Mouse (Mus musculus): ENCODE measurements around the gene Olfr1380.
"Not testable (repeated sequence)": the region's sequence is repeated elsewhere in the genome, so short reads cannot be mapped to it uniquely, and the experiment has no call there.

- not testable (repeated sequence) for TF ChIP-seq ELF1 (IDR thresholded peaks at IDR 0.05; ENCODE audit: low read depth, low read length); CTCF (conservative IDR thresholded peaks at IDR 0.05 in 1 of 2, IDR thresholded peaks at IDR 0.05 in 1 of 2; ENCODE audit: low read depth in 2 of 2, low read length in 2 of 2); POLR2A (IDR thresholded peaks at IDR 0.05; ENCODE audit: low read depth, low read length); CHD2 (IDR thresholded peaks at IDR 0.05; ENCODE audit: low read length); KAT2A (IDR thresholded peaks at IDR 0.05; ENCODE audit: insufficient replicate concordance, low read length); ZC3H11A (IDR thresholded peaks at IDR 0.05; ENCODE audit: low read depth, low read length); MAFK (IDR thresholded peaks at IDR 0.05; ENCODE audit: insufficient replicate concordance, low read length); TCF12 (IDR thresholded peaks at IDR 0.05; ENCODE audit: low read depth, low read length); ZMIZ1 (IDR thresholded peaks at IDR 0.05; ENCODE audit: low read depth, low read length); RAD21 (IDR thresholded peaks at IDR 0.05; ENCODE audit: low read depth, low read length); CHD1 (IDR thresholded peaks at IDR 0.05; ENCODE audit: low read depth, low read length); UBTF (IDR thresholded peaks at IDR 0.05; ENCODE audit: low read depth, low read length); SIN3A (IDR thresholded peaks at IDR 0.05; ENCODE audit: low read length)
These were observed at the start of gene Olfr1380 for GRCm38 (mm10) chr11:49556578-49556977.

All from CH12.LX (cell line).